Mouse (Mus musculus) intestine, embryonic 16.5 days (tissue): Measurements from ENCODE around the gene Enpp7. TPM values are rescaled to one million over a fixed set of nuclear protein-coding genes. Genes with fewer than 3 reads are reported as not detected.

Source experiments
- ATAC-seq: fragments of 200-750 bp; cut with Nextera tagmentation; 2 replicates; pipeline ENCODE4 v1.8.0; 2017; ENCODE audit warnings: moderate TSS enrichment, moderate library complexity
- H3K27ac ChIP-seq: fragments of 300-500 bp; sonication (generic); 2 replicates; pipeline ENCODE4 v1.5.1; 2014; ENCODE audit warnings: mild to moderate bottlenecking, low read length
- H3K27me3 ChIP-seq: fragments of 300-500 bp; sonication (generic); replicated peaks from 2 replicates; pipeline ENCODE4 v1.6.1; 2014; ENCODE audit warnings: low read length, control low read depth, mixed read lengths; ENCODE audit not compliant: control insufficient read depth, insufficient read depth
- H3K36me3 ChIP-seq: fragments of 300-500 bp; sonication (generic); 2 replicates; pipeline ENCODE4 v1.6.1; 2014; ENCODE audit warnings: low read length, control low read depth; ENCODE audit not compliant: control insufficient read depth, insufficient read depth
- H3K4me1 ChIP-seq: fragments of 300-500 bp; sonication (generic); 2 replicates; pipeline ENCODE4 v1.6.1; 2014; ENCODE audit warnings: low read length, control low read depth, mixed read lengths; ENCODE audit not compliant: control insufficient read depth, insufficient read depth
- H3K4me2 ChIP-seq: fragments of 300-500 bp; sonication (generic); 2 replicates; pipeline ENCODE4 v1.6.1; 2014; ENCODE audit warnings: low read depth, low read length, control low read depth
- H3K4me3 ChIP-seq: fragments of 300-500 bp; sonication (generic); 2 replicates; pipeline ENCODE4 v1.5.1; 2014; ENCODE audit warnings: mild to moderate bottlenecking, low read length
- H3K9ac ChIP-seq: fragments of 300-500 bp; sonication (generic); 2 replicates; pipeline ENCODE4 v1.6.1; 2014; ENCODE audit warnings: low read depth, low read length
- H3K9me3 ChIP-seq: fragments of 300-500 bp; sonication (generic); 2 replicates; pipeline ENCODE4 v1.6.1; 2016; ENCODE audit warnings: low read length, control low read depth; ENCODE audit not compliant: control insufficient read depth
- WGBS: fragments of 180-500 bp; shearing (Covaris S2); extraction: QIAGEN DNeasy Blood & Tissue Kit; methylation state at CpG from one replicate; pipeline ENCODE4 v1.1.7; 2014; 5-methylcytosine and 5-hydroxymethylcytosine counted together
- polyA plus RNA-seq: library from polyadenylated mRNA; unstranded; fragments of >200 nt; fragmentation: Nextera tagmentation; extraction: Ambion mirVana; gene quantifications from 2 replicates; pipeline ENCODE4 v1.2.1, GENCODE M21; 2015

Gene Enpp7
- polyA plus RNA-seq, 1 experiment from 2014 or later = 0.57 TPM

DNA sequence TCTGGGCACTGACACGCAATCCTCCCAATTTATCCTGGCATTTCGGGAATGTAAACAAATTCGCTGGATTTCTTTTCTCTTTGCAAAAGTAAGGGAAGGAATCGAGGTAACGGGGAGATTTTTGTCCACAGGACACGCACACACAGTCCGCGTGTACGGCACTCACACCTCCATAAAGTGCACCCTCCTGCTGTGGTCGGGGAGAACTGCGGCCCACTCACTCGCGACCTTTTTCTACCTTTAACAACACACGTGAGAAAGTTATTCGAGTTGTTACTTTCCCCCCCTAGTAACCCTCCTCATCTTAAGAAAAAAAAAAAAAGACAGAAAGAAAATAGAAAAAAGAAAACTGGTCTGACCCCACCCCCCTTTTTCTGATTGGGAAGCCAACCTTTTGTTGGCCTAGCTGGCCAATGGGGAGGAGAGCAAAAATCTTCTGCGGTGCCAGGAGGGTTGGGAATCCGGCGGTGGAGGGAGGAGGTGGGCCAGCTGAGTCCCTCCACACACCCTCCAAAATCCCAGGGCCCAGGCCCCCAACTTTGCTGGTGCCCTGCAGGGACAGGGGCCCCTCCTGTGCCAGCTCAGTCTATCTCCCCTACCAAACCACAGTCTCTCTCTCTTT, 49.9 kb downstream of the Enpp7 start:
- WGBS = 37% methylated on average over 18 of the region's 18 CpGs
- no peak for ATAC-seq
- no peak overlapping the region for H3K27ac ChIP-seq
- H3K9me3 ChIP-seq = no peaks in the 10 kb centered on the region
- no peak overlapping the region; the same call in 1 of the 2 replicates for H3K9ac ChIP-seq
- peak overlapping the region; percentile 97 for H3K4me2 ChIP-seq
- peaks cover 40% of the 10 kb centered on the region for H3K27me3 ChIP-seq
- peak overlapping the region; percentile 57 for H3K4me3 ChIP-seq
- H3K36me3 ChIP-seq = peaks cover 6% of the 10 kb centered on the region
- H3K4me1 ChIP-seq = peaks cover 48% of the 10 kb centered on the region

DNA sequence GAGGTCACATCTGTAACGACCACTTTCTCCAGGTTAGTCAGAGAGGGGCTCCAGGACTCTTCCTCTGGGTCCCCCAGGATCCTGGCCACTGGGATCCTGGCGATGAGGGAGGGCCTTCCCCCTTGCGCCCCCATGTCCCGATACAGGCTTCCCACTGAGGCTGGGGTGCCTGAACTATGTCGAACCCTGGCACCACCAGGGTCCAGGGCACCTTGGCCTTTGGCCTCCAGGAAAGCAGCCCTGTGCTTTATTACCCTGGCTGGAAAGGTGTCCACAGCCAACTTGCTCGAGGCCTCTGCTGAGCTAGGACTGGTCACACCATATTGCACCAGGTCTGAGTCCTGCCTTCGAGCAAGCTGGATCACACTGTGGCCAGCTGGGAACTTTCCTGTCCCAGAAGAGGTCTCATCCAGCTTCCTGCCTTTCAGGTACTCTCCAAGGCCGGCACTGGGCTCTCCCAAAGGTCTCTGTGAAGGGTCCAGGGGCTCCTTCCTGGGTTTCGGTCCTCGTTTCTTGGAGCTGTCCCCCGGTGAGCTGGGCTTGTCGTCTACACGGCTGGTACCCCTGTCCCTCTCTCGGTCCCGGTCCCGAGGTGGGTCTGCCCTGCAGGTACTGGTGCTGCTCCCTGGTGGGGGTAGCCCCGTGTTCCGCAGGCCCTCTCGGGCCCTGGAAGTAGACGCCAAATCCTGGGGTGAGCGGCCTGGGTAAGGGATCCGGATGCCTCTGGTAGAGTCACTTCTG, 50.9 kb downstream of the Enpp7 start:
- ATAC-seq = no peak
- Histone ChIP-seq H3K27ac (no peak overlapping the region), H3K9me3 (no peaks in the 10 kb centered on the region), H3K9ac (no peak overlapping the region), H3K36me3 (peaks cover 6% of the 10 kb centered on the region), H3K4me1 (peaks cover 49% of the 10 kb centered on the region), H3K4me3 (no peak overlapping the region), H3K4me2 (no peak overlapping the region), H3K27me3 (peaks cover 46% of the 10 kb centered on the region)
- WGBS = 66% methylated on average over 22 of the region's 22 CpGs

DNA sequence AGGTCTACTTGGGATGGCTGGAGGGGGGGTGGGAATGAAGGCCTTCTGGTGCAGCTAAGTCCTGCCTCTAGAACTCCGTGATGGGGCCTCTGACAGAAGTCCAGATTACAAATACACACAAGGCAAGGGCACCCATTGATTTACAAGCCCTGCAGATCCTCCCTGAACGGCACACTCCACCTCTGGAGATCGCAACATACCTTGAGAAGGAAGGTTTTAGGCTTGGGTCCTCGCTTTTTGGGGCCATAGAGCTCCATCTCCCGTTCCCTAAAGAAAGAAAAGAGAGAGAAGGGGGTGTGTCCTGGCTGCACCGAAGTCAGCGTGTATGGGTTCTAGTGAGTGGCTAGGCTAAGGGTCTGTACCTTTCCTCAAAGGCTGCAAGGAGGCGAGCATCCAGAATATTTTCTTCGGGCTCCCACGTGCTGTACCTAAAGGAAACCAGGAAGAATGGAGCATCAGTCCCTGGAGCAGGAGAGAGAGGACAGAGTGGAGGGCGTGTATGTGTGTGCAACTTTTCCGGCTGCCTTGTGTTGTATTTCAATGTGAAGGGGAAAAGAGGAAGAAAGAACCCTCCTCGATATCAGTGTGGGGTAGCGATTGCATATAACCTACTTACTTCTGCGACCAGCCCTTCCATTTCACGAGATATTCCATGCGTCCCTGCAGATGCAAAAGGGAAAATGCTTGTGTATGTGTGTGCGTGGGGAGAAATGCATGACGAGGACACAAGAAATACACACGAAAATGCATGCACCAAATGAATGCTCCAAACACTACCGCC, 51.9 kb downstream of the Enpp7 start:
- H3K4me2 ChIP-seq = peak overlapping the region; percentile 67
- H3K9me3 ChIP-seq = no peaks in the 10 kb centered on the region
- no peak for ATAC-seq
- no peak overlapping the region for H3K27ac ChIP-seq
- peaks cover 49% of the 10 kb centered on the region for H3K27me3 ChIP-seq
- peaks cover 6% of the 10 kb centered on the region for H3K36me3 ChIP-seq
- H3K4me1 ChIP-seq = peaks cover 49% of the 10 kb centered on the region
- WGBS = 15% methylated on average over 21 of the region's 21 CpGs
- H3K9ac ChIP-seq = peak overlapping the region; percentile 86
- peak overlapping the region; percentile 76 for H3K4me3 ChIP-seq

DNA sequence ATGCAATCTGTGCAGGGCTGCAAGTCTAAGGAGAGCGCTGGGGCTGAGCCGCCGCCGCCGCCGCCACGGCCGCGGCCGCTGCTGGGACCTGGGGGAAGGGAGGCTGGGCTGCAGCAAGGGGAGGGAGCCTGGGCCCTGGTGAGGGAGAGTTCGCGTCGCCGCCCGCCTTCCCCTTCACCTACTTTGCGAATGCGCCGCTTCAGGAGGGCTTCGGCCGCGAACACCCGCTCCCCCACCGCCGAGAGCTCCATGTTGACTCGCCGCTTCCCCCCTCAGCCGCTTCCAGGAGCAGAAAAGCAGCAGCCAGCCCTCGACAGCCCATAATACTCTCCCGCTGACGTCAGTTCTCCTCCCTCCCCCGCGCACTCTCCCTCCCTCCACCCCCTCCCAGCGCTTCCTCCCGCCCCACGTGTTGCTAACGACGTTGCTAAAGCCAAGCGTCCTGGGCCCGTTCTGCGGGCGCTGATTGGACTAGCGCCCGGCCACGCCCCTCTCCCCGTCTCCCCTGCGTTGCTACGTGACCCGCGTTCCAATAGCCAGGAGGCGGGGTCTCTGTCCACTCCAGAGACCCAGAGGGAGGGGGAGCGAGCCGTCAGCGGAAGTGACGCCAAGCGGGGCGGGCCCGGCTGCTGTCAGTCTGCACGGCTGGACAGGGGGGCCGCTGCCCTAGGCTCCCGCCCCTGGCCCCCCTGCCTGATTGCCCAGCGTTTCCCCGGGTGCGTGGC, 52.8 kb downstream of the Enpp7 start, which contains the start of gene Cbx8:
Gene Cbx8, minus strand, starts transcription at position 370 of the 725 bp plus-strand sequence.
- Histone ChIP-seq H3K4me3 (peak within 1 kb of the TSS; percentile 76), H3K4me1 (peaks cover 51% of the 10 kb centered on the region), H3K27ac (peak within 1 kb of the TSS; percentile 73), H3K27me3 (peaks cover 49% of the 10 kb centered on the region), H3K9me3 (no peaks in the 10 kb centered on the region), H3K9ac (peak within 1 kb of the TSS; percentile 86), H3K4me2 (peak within 1 kb of the TSS; percentile 97), H3K36me3 (peaks cover 6% of the 10 kb centered on the region)
- WGBS = under 1% methylated on average over 52 of the region's 63 CpGs
- ATAC-seq = peak; percentile 93

DNA sequence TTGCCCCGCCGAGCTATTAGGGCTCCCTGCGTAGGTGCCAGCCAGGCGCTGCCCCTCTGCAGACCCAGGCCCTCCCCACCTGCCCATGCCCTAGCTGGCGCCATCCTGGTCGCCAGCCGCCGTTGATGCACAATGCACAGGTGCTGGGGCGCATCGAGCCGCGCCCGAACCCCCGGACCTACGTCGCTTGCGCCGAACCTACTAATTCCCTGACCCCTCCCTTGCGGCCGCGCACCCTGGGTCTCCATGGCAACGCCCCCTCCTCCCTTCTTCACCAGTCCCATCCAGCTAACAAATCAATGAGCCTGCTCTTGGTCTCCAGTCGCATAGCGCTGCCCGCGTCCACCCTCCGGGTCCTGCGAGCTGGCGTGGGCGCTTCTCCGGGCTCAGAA, 53.3 kb downstream of the Enpp7 start:
- peaks cover 6% of the 10 kb centered on the region for H3K36me3 ChIP-seq
- no peaks in the 10 kb centered on the region for H3K9me3 ChIP-seq
- H3K9ac ChIP-seq = peak overlapping the region; percentile 70
- WGBS = under 1% methylated on average over 31 of the region's 31 CpGs
- peaks cover 49% of the 10 kb centered on the region for H3K27me3 ChIP-seq
- H3K4me2 ChIP-seq = peak overlapping the region; percentile 97
- H3K4me1 ChIP-seq = peaks cover 53% of the 10 kb centered on the region
- peak; percentile 54 for ATAC-seq
- H3K4me3 ChIP-seq = peak overlapping the region; percentile 76
- H3K27ac ChIP-seq = no peak overlapping the region

DNA sequence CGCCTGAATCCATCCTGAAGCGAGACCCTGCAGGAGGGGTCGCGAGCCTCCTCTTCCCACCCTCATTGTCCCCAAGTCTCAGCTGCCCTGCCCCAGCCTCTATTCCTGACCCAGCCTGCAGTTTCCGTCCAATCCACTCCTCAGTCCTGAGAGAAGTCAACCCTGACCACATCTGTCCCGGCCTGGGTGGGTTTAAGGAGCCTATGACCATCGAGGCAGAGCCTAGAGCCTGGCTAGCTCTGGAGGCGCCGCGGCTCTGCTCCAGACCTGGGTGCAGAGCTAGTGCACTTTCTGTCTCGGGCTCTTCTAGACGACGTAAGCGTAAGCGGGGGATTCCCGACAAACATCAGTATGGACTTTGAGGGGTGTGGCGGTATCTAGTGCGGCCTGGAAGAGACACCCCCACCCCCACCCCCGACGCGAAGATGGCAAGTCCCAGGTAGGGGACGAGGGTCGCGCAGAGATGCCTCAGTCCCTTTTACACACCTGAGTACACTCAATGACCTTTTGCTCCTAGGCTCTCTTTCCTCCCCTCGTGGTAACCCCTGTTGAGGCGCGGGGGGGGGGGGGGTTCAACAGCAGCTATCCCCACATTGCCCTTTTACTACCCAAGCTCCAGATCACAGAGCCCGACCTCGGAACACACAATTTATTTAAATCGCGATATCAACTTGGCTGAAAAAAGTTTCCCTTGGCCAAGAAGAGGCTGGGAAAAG, 53.9 kb downstream of the Enpp7 start:
- Histone ChIP-seq H3K9me3 (no peaks in the 10 kb centered on the region), H3K4me3 (peak overlapping the region; percentile 76), H3K27ac (no peak overlapping the region), H3K9ac (peak overlapping the region; percentile 70), H3K36me3 (peaks cover 6% of the 10 kb centered on the region), H3K4me2 (peak overlapping the region; percentile 97), H3K4me1 (peaks cover 58% of the 10 kb centered on the region), H3K27me3 (peaks cover 52% of the 10 kb centered on the region)
- 1% methylated on average over 30 of the region's 31 CpGs for WGBS
- ATAC-seq = no peak

Other genes starting within 250 kb of the Enpp7 start
- gene Rbfox3, start 76.6 kb upstream of the Enpp7 start, polyA plus RNA-seq = 0.98 and 1.0 TPM in 2 replicates
- gene Cbx2, start 34.8 kb downstream of the Enpp7 start, polyA plus RNA-seq = 17.8 and 18.1 TPM in 2 replicates
- gene Cbx8, start 52.8 kb downstream of the Enpp7 start, polyA plus RNA-seq = 8.1 and 8.5 TPM in 2 replicates
- gene Cbx4, start 98.0 kb downstream of the Enpp7 start, polyA plus RNA-seq = 9.3 and 10.0 TPM in 2 replicates
- gene Tbc1d16, start 240.3 kb downstream of the Enpp7 start, polyA plus RNA-seq = 11.0 and 12.7 TPM in 2 replicates
- 1.4 and 2.8 TPM in 2 replicates for gene Ccdc40, start 240.4 kb downstream of the Enpp7 start, polyA plus RNA-seq